Mouse (Mus musculus): ENCODE measurements around the gene Hnrnpab.

The Hnrnpab gene

DNA sequence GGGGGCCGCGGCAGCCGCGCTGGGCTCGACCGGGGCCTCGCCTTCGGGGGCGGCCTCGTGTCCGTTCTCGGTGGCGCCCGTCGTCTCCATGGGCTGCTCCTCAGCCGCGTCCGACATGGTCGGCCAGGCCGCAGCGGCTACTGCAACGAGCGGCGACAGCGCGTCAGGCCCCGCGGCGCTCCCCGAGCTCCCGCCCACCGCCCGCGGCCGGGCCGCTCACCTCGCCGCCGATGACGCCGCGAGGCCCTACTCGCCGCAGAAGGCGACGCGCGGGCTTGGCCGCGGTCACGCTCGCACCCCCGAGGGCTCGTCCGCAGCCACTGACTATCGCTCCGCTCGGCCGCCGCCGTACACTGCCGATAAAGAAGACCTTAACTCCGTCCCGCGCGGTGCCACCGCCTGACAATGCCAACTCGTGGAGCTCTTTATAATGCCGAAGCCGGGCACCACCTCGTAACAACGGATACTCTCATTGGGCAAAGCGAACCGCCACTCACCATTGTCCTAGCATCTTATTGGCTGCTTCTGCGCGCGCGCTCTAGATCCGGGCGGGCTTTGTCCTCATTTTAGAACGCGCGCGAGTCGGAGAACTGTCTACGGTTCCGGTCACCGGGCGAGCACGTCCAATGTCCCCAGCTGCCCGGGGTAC is at the start of gene Hnrnpab:
Gene Hnrnpab, minus strand, starts transcription at position 401 of the 649 bp plus-strand sequence.
- DNase-seq (ENCODE audit: low spot score in 2 of 2), result peak; percentile 95

- no peak for DNase-seq (ENCODE audit: low spot score in 2 of 2)
Observed at GRCm38 (mm10) chr11:51654891-51655290, 48.2 kb upstream of the Hnrnpab start.

DNA sequence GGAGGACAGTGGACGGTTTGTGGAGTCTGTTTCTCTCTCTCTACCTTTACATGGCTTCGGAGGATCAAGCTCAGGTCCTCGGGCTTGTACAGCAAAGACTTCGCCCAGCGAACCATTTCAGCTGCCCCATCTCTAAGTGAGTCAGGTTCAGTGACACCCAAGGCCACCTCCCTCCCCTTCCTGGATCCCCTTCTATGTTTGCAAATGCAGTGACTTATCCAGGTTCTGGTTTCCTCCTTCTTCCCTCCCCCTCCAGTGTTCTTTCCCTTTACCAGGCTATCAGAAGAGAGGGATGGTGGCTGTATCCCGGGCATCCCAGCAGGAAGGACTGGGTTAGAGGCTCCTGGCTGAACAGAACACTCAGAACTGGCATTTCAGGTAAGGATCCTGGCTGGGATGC is 47.1 kb upstream of the Hnrnpab start:
- no peak for DNase-seq (ENCODE audit: low spot score in 2 of 2)

DNA sequence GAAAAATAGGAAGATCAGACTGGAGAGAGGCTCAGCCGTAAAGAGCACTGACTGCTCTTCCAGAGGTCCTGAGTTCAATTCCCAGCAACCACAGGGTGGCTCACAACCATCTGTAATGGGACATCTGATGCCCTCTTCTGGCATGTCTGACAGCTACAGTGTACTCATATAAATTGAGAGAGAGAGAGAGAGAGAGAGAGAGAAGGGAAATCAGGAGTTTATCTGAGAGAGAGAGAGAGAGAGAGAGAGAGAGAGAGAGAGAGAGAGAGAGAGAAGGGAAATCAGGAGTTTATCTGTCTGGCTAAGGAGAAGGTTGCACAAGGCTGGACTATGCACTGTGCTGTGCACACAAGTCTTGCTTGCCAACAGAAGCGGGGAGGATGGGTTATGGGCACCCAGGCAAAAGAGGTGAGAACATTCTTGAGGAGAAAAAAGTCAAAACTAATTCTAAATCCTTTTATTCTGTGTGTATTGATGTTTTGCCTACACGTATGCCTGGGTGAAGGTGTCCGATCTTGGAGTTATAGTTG is 46.3 kb upstream of the Hnrnpab start:
- no peak for DNase-seq (ENCODE audit: low spot score in 2 of 2)

GRCm38 (mm10) chr11:51650691-51651515 is 44.3 kb upstream of the Hnrnpab start, which contains the start of the genes N4bp3 and D930048N14Rik:
TSS of gene N4bp3 (minus strand) at chr11:51650842.
TSS of gene D930048N14Rik (plus strand) at chr11:51650954.
- peak; percentile 42 to 73 for DNase-seq (ENCODE audit: low spot score in 2 of 2)

DNA sequence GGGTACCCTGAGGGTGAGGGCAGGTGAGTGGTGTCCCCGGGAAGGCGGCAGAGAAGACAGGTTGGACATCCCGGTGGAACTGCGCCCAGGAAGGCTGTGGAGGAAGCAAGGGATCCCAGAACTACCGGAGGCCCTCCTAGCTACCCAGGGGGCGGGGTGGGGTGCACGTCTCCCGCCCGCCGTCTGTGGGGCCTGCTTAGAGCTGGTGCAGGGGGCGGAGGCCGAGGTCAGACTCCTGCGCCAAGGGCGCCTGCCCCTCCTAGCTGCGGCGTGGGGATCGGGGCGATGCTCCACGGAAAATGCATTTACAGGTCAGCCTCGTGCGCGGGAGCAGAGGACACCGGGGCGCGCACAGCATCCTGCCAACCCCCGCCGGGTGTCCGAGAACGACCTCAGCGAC is 43.6 kb upstream of the Hnrnpab start:
- no peak for DNase-seq (ENCODE audit: low spot score in 2 of 2)

DNA sequence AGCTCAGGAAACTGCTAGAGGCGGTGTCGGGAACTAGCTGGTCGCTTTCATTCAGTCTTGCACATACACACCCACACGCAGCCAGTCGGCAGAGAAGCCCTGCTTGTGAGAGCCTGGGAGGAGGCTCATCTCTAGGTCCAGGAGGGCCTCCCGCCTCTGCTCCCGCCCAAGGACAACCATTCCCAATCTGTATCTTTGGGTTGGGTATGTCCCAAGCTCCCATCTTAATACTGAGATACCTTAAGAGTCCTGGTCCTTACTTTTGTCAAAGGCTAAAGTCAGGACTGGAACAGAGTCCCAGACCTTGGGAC is 43.2 kb upstream of the Hnrnpab start:
- DNase-seq (ENCODE audit: low spot score in 2 of 2), result no peak

DNA sequence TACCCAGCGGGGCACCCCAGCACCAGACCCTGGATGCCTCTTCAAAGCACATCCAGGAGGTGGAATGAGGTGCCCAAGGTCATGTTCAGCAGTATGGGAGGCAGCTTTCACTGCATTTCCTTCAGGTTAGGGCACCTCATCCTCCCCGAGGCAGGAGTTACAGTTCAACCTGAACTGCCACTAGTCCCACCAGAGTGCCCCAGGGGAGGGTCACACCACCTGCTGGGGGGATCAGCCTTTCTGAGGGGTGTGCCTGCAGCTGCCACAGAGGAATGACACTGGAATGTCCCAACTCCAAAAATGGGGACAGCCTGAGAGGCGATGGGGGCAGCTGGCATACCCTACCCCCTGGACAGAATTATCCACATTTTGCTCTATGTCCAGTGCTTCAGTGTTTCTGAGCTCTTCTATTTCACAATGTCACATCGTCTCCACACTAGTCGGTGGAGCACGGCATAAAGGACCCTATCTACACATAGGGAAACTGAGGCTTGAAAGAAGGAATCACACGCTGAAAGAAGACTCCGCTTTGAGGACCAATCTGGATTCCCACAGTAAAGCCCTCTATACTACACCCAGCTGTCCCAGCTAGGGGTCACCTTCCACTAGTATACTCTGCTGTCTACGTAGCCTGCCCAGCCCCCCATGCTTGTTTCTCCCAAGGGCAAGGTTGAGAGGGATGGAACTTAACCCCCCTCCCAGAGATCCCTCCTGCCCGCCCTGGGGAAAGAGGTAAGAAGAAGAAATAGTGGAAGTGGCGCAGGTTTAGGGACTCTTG is 42.7 kb upstream of the Hnrnpab start:
- no peak for DNase-seq (ENCODE audit: low spot score in 2 of 2)

DNA sequence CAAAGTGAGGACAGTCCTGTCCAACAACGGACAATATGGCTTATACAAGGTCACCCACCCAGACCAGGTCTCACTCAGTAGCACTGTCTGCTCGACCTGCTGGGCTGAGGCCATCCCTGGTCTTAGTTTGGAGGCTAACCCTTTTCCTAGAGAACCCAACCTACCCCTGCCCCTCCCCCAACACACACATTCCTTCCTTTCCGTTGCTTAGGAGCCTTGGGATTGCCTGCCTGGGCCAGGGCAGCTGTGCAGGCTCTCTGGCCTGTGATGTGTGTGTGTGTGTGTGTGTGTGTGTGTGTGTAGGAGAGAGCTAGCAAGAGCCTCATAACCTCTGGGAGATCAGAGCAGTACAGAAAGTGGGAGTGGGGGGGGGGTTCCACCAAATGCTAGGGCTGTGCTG is 41.9 kb upstream of the Hnrnpab start:
- no peak for DNase-seq (ENCODE audit: low spot score in 2 of 2)

GRCm38 (mm10) chr11:51646751-51647667 is 40.4 kb upstream of the Hnrnpab start:
- DNase-seq (ENCODE audit: low spot score in 2 of 2), result peak in 1 of 2 experiments; percentile 40

GRCm38 (mm10) chr11:51646245-51646644 is 39.6 kb upstream of the Hnrnpab start:
- DNase-seq (ENCODE audit: low spot score in 2 of 2), result no peak

DNA sequence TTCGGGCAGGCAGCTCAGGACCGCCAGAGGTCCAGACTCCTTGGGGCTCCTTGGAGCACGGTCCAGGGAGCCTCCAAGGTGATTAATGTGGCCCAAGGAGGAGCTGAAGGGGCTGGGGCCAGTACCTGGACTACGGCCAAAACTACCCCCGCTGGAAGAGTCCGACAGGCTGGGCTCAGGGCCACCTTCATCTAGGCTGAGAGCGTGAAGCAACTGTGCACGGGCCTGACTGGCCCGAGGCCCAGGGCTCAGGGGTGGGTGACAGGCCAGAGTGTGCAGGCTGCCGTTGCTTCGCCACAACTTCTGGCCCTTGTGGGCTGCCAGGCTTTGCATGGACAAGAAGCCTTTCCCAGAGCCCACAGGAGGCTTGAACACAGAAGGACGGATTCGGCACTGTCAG is 38.6 kb upstream of the Hnrnpab start:
- DNase-seq (ENCODE audit: low spot score in 2 of 2), result no peak

DNA sequence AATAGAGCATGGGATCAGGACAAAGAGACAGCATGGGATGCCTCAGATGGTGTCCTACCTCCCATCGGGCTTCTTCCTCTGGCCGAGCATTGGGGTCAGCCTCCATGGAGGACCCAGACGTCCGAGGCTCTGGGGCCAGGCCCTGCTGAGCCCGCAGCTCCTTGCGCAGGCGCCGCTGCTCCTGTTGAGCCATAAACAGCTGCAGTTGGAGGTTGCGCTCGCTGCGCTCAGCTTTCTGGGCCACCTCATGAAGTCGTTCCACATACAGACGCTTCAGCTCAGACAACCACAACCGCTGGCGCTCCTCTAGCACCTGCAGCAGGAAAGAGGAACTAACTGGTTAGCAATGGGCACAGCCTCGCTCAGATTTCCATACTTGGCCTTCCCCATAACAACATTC is 37.6 kb upstream of the Hnrnpab start:
- DNase-seq (ENCODE audit: low spot score in 2 of 2), result peak in 1 of 2 experiments; percentile 76

- DNase-seq (ENCODE audit: low spot score in 2 of 2), result peak in 1 of 2 experiments; percentile 52
Observed at GRCm38 (mm10) chr11:51643761-51644160, 37.1 kb upstream of the Hnrnpab start.

DNA sequence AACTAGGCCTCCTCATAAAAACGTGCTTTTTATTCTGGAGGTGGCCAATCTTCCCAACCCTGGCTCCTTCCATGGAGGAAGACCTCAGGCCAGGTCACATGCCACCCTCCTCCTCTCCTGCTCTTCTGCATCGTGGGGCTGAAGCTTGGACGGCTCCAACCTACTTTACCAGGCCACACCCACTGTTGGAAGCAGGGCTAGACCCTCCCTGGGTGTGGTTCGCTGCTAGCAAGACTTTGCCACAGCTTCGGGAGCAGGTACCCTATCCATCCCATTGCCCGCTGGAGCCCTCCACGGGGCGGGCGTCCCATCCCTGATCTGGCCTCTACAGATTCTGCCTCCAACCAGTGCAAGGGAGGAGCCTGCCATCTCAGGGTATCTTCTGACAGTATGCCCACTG is 36.6 kb upstream of the Hnrnpab start:
- DNase-seq (ENCODE audit: low spot score in 2 of 2), result no peak

DNA sequence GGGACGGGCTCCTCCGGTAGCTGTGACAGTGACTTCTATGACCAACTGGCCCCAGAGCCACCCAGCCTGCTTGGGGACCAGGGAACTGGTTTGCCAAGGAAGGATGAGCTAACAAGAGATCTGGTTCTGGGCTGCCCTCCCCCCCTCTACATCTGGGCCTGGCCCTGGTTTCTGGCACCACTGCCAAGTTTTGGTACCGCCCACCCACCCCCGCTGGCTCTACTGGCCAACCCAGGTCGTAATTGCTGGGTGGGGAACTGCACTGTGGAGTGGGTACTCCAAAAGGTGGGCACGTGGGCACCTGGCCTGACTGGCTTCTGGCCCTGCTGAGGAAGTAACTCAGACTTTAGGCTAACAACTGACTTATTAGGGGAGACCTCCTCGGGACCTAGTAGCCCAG is 34.1 kb upstream of the Hnrnpab start:
- no peak for DNase-seq (ENCODE audit: low spot score in 2 of 2)

DNA sequence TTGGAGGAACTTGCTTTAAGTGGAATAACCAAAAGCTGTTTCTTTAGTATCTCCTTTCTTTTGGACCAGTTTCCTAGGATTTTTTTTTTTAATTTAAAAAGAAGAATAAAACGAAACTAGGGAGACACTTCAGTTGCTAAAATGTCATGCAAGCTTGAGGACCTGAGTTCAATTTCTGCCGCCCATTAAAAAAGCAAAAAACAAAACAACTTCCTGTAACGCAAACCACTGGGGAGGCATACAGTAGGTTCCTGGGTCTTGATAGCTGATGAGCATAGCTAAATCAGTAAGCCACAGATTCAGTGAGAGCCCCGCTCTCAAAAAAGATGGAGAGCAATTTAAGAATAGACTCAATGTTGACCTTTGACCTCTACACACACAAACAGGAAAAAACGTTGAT is 31.9 kb upstream of the Hnrnpab start:
- DNase-seq (ENCODE audit: low spot score in 2 of 2), result no peak

GRCm38 (mm10) chr11:51637971-51638414 is 31.3 kb upstream of the Hnrnpab start:
- peak; percentile 57 to 68 for DNase-seq (ENCODE audit: low spot score in 2 of 2)

- DNase-seq (ENCODE audit: low spot score in 2 of 2), result peak; percentile 55 to 81
Observed at GRCm38 (mm10) chr11:51636323-51636684, 29.7 kb upstream of the Hnrnpab start.

DNA sequence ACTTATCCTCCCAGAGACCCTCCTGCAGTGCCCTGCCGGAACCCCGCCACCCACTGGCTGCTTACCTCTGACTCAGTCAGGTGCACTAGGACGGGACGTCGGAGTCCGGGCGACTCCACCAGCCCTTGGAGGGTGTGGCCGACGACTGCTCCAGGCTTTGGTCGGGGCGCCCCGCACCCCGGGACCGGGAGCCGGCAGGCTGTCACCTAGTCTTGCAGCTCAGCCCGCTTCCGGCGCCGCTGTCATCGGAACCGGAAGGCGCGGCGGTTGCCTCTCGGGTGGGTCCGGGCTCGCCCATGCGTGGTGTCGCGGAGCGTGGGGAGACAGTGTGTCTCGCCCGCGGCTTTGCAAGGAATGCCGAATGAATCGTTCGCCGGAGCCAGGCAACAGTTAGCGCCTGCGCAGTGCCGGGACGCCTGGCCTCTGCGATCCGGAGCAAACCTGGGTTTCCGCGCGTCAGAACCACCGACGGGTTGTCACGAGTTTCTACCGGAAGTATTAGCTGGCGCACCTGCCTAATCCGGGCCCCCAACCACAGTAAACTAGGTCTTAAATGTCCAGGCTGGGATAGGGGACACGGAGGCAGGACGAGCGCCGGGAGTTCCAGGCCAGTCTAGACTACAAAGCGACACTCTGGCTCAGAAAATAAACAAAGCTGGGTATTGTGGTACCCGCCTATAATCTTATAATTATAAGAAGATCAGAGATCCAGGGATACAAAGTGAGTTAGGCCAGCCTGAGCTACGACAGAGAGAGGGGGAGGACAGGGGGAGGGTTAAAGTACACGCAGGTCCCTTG is 29.1 kb upstream of the Hnrnpab start, which contains the start of gene Rmnd5b:
Gene Rmnd5b, minus strand, starts transcription at position 372 of the 798 bp plus-strand sequence.
- DNase-seq (ENCODE audit: low spot score in 2 of 2), result peak; percentile 88 to 89

Data from spleen, postnatal 10 days (tissue).